Mouse (Mus musculus) intestine, postnatal 0 days (tissue): ENCODE results near the gene Plcl1. TPM values are rescaled to one million over a fixed set of nuclear protein-coding genes. Genes with fewer than 3 reads are reported as not detected.

Experiments used
- ATAC-seq: fragments of 200-750 bp; cut with Nextera tagmentation; 2 replicates; pipeline ENCODE4 v1.8.0; 2017; ENCODE audit warnings: mild to moderate bottlenecking, moderate TSS enrichment, moderate library complexity
- H3K27ac ChIP-seq: fragments of 300-500 bp; sonication (generic); 2 replicates; pipeline ENCODE4 v1.5.1; 2014; ENCODE audit warnings: mild to moderate bottlenecking, low read depth, low read length, moderate library complexity
- H3K27me3 ChIP-seq: fragments of 300-500 bp; sonication (generic); replicated peaks from 2 replicates; pipeline ENCODE4 v1.6.1; 2014; ENCODE audit warnings: low read length, mixed read lengths; ENCODE audit not compliant: control insufficient read depth, insufficient read depth
- H3K36me3 ChIP-seq: fragments of 300-500 bp; sonication (generic); 2 replicates; pipeline ENCODE4 v1.6.1; 2014; ENCODE audit warnings: mild to moderate bottlenecking, moderate library complexity; ENCODE audit not compliant: control insufficient read depth, insufficient read depth
- H3K4me1 ChIP-seq: fragments of 300-500 bp; sonication (generic); replicated peaks from 2 replicates; pipeline ENCODE4 v1.6.1; 2014; ENCODE audit warnings: antibody characterized with exemption, low read length, mixed read lengths; ENCODE audit not compliant: control insufficient read depth, insufficient read depth
- H3K4me2 ChIP-seq: fragments of 300-500 bp; sonication (generic); replicated peaks from 2 replicates; pipeline ENCODE4 v1.6.1; 2014; ENCODE audit warnings: low read depth, mild to moderate bottlenecking, moderate library complexity
- H3K4me3 ChIP-seq: fragments of 300-500 bp; sonication (generic); 2 replicates; pipeline ENCODE4 v1.5.1; 2014; ENCODE audit warnings: low read depth, low read length
- H3K9ac ChIP-seq: fragments of 300-500 bp; sonication (generic); 2 replicates; pipeline ENCODE4 v1.6.1; 2014; ENCODE audit warnings: mild to moderate bottlenecking, low read depth, low read length
- H3K9me3 ChIP-seq: fragments of 300-500 bp; sonication (generic); 2 replicates; pipeline ENCODE4 v1.6.1; 2016; ENCODE audit warnings: mixed run types; ENCODE audit not compliant: control insufficient read depth
- CTCF ChIP-seq: sonication (generic); IDR thresholded peaks from 2 replicates; pipeline ENCODE4 v1.5.1; 2016; ENCODE audit warnings: low read depth, mild to moderate bottlenecking, control low read depth, antibody characterized with exemption, moderate library complexity
- WGBS: fragments of 180-500 bp; shearing (Covaris S2); extraction: QIAGEN DNeasy Blood & Tissue Kit; methylation state at CpG from one replicate; pipeline ENCODE4 v1.1.7; 2014; 5-methylcytosine and 5-hydroxymethylcytosine counted together
- polyA plus RNA-seq: library from polyadenylated mRNA; unstranded; fragments of >200 nt; fragmentation: Nextera tagmentation; extraction: Ambion mirVana; gene quantifications from 2 replicates; pipeline ENCODE4 v1.2.1, GENCODE M21; 2015

Plcl1 gene
- polyA plus RNA-seq, 1 experiment from 2014 or later = 1.1 TPM

- no peaks in the 10 kb centered on the region for H3K36me3 ChIP-seq
- H3K9me3 ChIP-seq = no peaks in the 10 kb centered on the region
- no peak for ATAC-seq
- H3K4me1 ChIP-seq = no peaks in the 10 kb centered on the region
- WGBS = 53% methylated on average over 2 of the region's 2 CpGs
- no peak for TF ChIP-seq CTCF
- no peak overlapping the region for H3K9ac ChIP-seq
- no peak overlapping the region for H3K27ac ChIP-seq
- H3K4me2 ChIP-seq = no peak overlapping the region
- H3K27me3 ChIP-seq = no peaks in the 10 kb centered on the region
- H3K4me3 ChIP-seq = no peak overlapping the region
These were observed 41.2 kb downstream of the Plcl1 start for GRCm38 (mm10) chr1:55446876-55447275.

- no peaks in the 10 kb centered on the region for H3K9me3 ChIP-seq
- H3K9ac ChIP-seq = no peak overlapping the region
- H3K36me3 ChIP-seq = no peaks in the 10 kb centered on the region
- TF ChIP-seq CTCF = peak; percentile 43
- WGBS = 80% methylated on average over 2 of the region's 2 CpGs
- ATAC-seq = no peak
- H3K27me3 ChIP-seq = no peaks in the 10 kb centered on the region
- H3K4me1 ChIP-seq = no peaks in the 10 kb centered on the region
- no peak overlapping the region for H3K4me3 ChIP-seq
- H3K27ac ChIP-seq = no peak overlapping the region
- no peak overlapping the region for H3K4me2 ChIP-seq
These were observed 41.9 kb downstream of the Plcl1 start for GRCm38 (mm10) chr1:55447661-55448060.

- no peak overlapping the region for H3K9ac ChIP-seq
- no peak overlapping the region for H3K4me2 ChIP-seq
- no peak overlapping the region for H3K27ac ChIP-seq
- H3K4me3 ChIP-seq = no peak overlapping the region
- H3K9me3 ChIP-seq = no peaks in the 10 kb centered on the region
- no peak for ATAC-seq
- no peak for TF ChIP-seq CTCF
- no peaks in the 10 kb centered on the region for H3K4me1 ChIP-seq
- H3K27me3 ChIP-seq = no peaks in the 10 kb centered on the region
- 79% methylated on average over 1 of the region's 1 CpGs for WGBS
- H3K36me3 ChIP-seq = no peaks in the 10 kb centered on the region
These were observed 42.4 kb downstream of the Plcl1 start for GRCm38 (mm10) chr1:55448104-55448503.

- no peak overlapping the region for H3K27ac ChIP-seq
- no peak overlapping the region for H3K4me3 ChIP-seq
- no peaks in the 10 kb centered on the region for H3K27me3 ChIP-seq
- no peak for TF ChIP-seq CTCF
- 88% methylated on average over 3 of the region's 3 CpGs for WGBS
- ATAC-seq = no peak
- H3K9ac ChIP-seq = no peak overlapping the region
- H3K4me2 ChIP-seq = no peak overlapping the region
- H3K4me1 ChIP-seq = no peaks in the 10 kb centered on the region
- no peaks in the 10 kb centered on the region for H3K9me3 ChIP-seq
- H3K36me3 ChIP-seq = no peaks in the 10 kb centered on the region
These were observed 44.1 kb downstream of the Plcl1 start for GRCm38 (mm10) chr1:55449779-55450178.

- H3K4me1 ChIP-seq = no peaks in the 10 kb centered on the region
- H3K27ac ChIP-seq = no peak overlapping the region
- no peaks in the 10 kb centered on the region for H3K9me3 ChIP-seq
- no peak overlapping the region for H3K4me3 ChIP-seq
- H3K27me3 ChIP-seq = no peaks in the 10 kb centered on the region
- H3K4me2 ChIP-seq = no peak overlapping the region
- WGBS = 78% methylated on average over 5 of the region's 5 CpGs
- TF ChIP-seq CTCF = no peak
- ATAC-seq = no peak
- no peak overlapping the region for H3K9ac ChIP-seq
- H3K36me3 ChIP-seq = no peaks in the 10 kb centered on the region
These were observed 48.4 kb downstream of the Plcl1 start for GRCm38 (mm10) chr1:55454119-55454518.

- no peaks in the 10 kb centered on the region for H3K27me3 ChIP-seq
- no peak overlapping the region for H3K4me3 ChIP-seq
- H3K36me3 ChIP-seq = no peaks in the 10 kb centered on the region
- H3K4me1 ChIP-seq = no peaks in the 10 kb centered on the region
- H3K4me2 ChIP-seq = no peak overlapping the region
- TF ChIP-seq CTCF = no peak
- WGBS = 69% methylated on average over 5 of the region's 5 CpGs
- no peaks in the 10 kb centered on the region for H3K9me3 ChIP-seq
- no peak for ATAC-seq
- no peak overlapping the region for H3K27ac ChIP-seq
- no peak overlapping the region for H3K9ac ChIP-seq
These were observed 56.6 kb downstream of the Plcl1 start for GRCm38 (mm10) chr1:55462301-55462700.

GRCm38 (mm10) chr1:55473756-55474155 is 68.0 kb downstream of the Plcl1 start:
- no peaks in the 10 kb centered on the region for H3K27me3 ChIP-seq
- ATAC-seq = no peak
- H3K27ac ChIP-seq = no peak overlapping the region
- no peaks in the 10 kb centered on the region for H3K9me3 ChIP-seq
- no peak overlapping the region for H3K4me2 ChIP-seq
- no peak overlapping the region for H3K4me3 ChIP-seq
- 83% methylated on average over 9 of the region's 9 CpGs for WGBS
- H3K4me1 ChIP-seq = no peaks in the 10 kb centered on the region
- 0 out of 2 replicates have a peak, but pooled peaks have one; percentile 14 for TF ChIP-seq CTCF
- no peaks in the 10 kb centered on the region for H3K36me3 ChIP-seq
- no peak overlapping the region for H3K9ac ChIP-seq
